Mouse (Mus musculus): ENCODE measurements around the gene Samd4b.
"Not testable (repeated sequence)": the region's sequence is repeated elsewhere in the genome, so short reads cannot be mapped to it uniquely, and the experiment has no call there.

Samd4b gene

DNA sequence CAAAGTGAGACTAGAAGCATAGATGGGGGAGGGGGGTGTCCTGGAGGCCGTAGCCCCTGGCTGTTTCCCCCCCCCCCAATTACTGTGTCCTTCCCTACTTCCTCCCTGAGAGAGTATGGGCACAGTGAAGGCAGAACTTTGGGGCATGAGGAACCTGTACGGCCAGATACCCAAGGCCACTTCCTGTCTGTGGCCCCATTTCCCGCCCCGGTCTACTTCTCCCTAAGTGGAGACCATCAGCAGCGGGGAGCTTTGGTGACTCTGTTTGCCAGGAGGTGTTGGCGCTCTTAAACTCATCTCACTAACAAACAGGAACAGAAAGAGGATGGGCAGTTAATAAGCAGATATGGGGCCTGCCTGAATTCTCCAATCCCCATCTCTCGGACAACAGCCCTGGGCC, 50.3 kb downstream of the Samd4b start:
- Histone ChIP-seq H3K9me3 (ENCODE audit: low read length) (peaks cover 11% of the 10 kb centered on the region), H3K27me3 (ENCODE audit: insufficient read depth, low read length) (peaks cover 45% of the 10 kb centered on the region), H3K4me1 (replicated peaks; ENCODE audit: low read depth, low read length) (peaks cover 59% of the 10 kb centered on the region), H3K36me3 (ENCODE audit: insufficient read depth, low read length) (no peaks in the 10 kb centered on the region), H3K4me3 (replicated peaks; ENCODE audit: low read length) (0 out of 2 replicates have a peak overlapping the region, but pooled peaks have one; percentile 73)
- TF ChIP-seq CTCF (conservative IDR thresholded peaks at IDR 0.05; ENCODE audit: low read length), result no peak
- TF ChIP-seq NANOG (IDR thresholded peaks at IDR 0.05; ENCODE audit: borderline replicate concordance, low read length), result no peak
- TF ChIP-seq POU5F1 (IDR thresholded peaks at IDR 0.05; ENCODE audit: borderline replicate concordance, low read length), result no peak

DNA sequence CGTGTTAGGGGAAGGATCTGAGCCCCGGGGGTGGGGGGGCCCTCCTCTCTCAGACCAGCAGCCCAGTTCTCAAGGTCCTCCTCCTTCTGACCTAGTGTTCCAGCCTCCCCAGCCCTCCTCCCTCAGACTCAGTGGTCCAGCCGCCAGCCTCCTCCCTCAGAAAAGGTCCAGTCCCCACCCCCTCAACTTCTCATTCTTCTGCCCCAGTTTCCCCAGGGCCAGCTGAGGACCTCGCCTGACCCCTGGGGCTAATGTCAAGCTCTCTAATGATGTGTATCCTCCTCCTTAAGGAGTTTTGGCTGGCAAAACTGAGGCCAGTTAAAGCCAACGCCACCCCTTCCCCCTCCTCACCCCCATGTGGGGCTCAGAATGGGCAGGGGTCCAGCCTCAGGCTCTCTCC, 50.8 kb downstream of the Samd4b start, which contains the start of gene Nccrp1:
Gene Nccrp1 (minus strand): TSS at position 101 of the 400 bp plus-strand sequence.
- Histone ChIP-seq H3K27me3 (ENCODE audit: insufficient read depth, low read length) (peaks cover 45% of the 10 kb centered on the region), H3K4me3 (replicated peaks; ENCODE audit: low read length) (peak within 1 kb of the TSS; percentile 73), H3K36me3 (ENCODE audit: insufficient read depth, low read length) (no peaks in the 10 kb centered on the region), H3K9me3 (ENCODE audit: low read length) (peaks cover 7% of the 10 kb centered on the region), H3K4me1 (replicated peaks; ENCODE audit: low read depth, low read length) (peaks cover 59% of the 10 kb centered on the region)
- no peak for TF ChIP-seq POU5F1 (IDR thresholded peaks at IDR 0.05; ENCODE audit: borderline replicate concordance, low read length)
- TF ChIP-seq NANOG (IDR thresholded peaks at IDR 0.05; ENCODE audit: borderline replicate concordance, low read length), result no peak
- no peak for TF ChIP-seq CTCF (conservative IDR thresholded peaks at IDR 0.05; ENCODE audit: low read length)

DNA sequence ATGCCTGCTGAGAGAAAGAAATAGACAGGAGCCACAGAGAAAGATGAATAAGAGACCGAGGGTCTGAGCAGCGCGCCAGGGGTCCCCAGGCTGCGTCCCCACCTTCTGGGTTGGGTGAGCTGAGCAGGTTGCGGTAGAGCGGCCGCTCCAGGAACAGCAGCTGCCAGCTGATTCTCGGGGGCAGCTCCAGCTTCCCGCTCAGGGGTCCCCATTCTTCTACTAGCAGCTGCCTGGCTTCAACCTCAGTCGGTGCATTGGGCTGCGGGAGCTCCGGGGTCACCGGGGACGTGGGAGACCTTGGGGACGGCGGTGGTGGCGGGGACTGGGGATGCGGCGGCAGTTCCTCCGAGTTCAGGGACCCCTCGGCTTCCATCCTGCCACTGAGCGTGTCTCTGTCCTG, 51.3 kb downstream of the Samd4b start:
- peaks cover 59% of the 10 kb centered on the region for H3K4me1 ChIP-seq (replicated peaks; ENCODE audit: low read depth, low read length)
- no peaks in the 10 kb centered on the region for H3K36me3 ChIP-seq (ENCODE audit: insufficient read depth, low read length)
- H3K27me3 ChIP-seq (ENCODE audit: insufficient read depth, low read length), result peaks cover 45% of the 10 kb centered on the region
- peak overlapping the region; percentile 73 for H3K4me3 ChIP-seq (replicated peaks; ENCODE audit: low read length)
- H3K9me3 ChIP-seq (ENCODE audit: low read length), result peaks cover 6% of the 10 kb centered on the region
- no peak for TF ChIP-seq POU5F1 (IDR thresholded peaks at IDR 0.05; ENCODE audit: borderline replicate concordance, low read length)
- no peak for TF ChIP-seq NANOG (IDR thresholded peaks at IDR 0.05; ENCODE audit: borderline replicate concordance, low read length)
- TF ChIP-seq CTCF (conservative IDR thresholded peaks at IDR 0.05; ENCODE audit: low read length), result no peak

GRCm38 (mm10) chr7:28545891-28546210, 52.1 kb downstream of the Samd4b start:
- TF ChIP-seq NANOG (IDR thresholded peaks at IDR 0.05; ENCODE audit: borderline replicate concordance, low read length) (no peak), CTCF (conservative IDR thresholded peaks at IDR 0.05; ENCODE audit: low read length) (0 out of 2 replicates have a peak, but pooled peaks have one; percentile 15)
- no peaks in the 10 kb centered on the region for H3K36me3 ChIP-seq (ENCODE audit: insufficient read depth, low read length)
- H3K9me3 ChIP-seq (ENCODE audit: low read length), result peaks cover 6% of the 10 kb centered on the region
- peaks cover 61% of the 10 kb centered on the region for H3K4me1 ChIP-seq (replicated peaks; ENCODE audit: low read depth, low read length)
- peak overlapping the region; percentile 73; the same call in 1 of the 2 replicates for H3K4me3 ChIP-seq (replicated peaks; ENCODE audit: low read length)
- peaks cover 45% of the 10 kb centered on the region for H3K27me3 ChIP-seq (ENCODE audit: insufficient read depth, low read length)

- Histone ChIP-seq H3K36me3 (ENCODE audit: insufficient read depth, low read length) (no peaks in the 10 kb centered on the region), H3K9me3 (ENCODE audit: low read length) (peaks cover 6% of the 10 kb centered on the region)
These were observed 52.7 kb downstream of the Samd4b start for GRCm38 (mm10) chr7:28545048-28545890.

GRCm38 (mm10) chr7:28544051-28544601, 53.8 kb downstream of the Samd4b start:
- Histone ChIP-seq H3K4me1 (replicated peaks; ENCODE audit: low read depth, low read length) (peaks cover 60% of the 10 kb centered on the region), H3K9me3 (ENCODE audit: low read length) (no peaks in the 10 kb centered on the region; the same call in 1 of the 2 replicates), H3K36me3 (ENCODE audit: insufficient read depth, low read length) (no peaks in the 10 kb centered on the region), H3K27me3 (ENCODE audit: insufficient read depth, low read length) (peaks cover 45% of the 10 kb centered on the region), H3K4me3 (replicated peaks; ENCODE audit: low read length) (peak overlapping the region; percentile 60)
- TF ChIP-seq NANOG (IDR thresholded peaks at IDR 0.05; ENCODE audit: borderline replicate concordance, low read length) (no peak), CTCF (conservative IDR thresholded peaks at IDR 0.05; ENCODE audit: low read length) (no peak), POU5F1 (IDR thresholded peaks at IDR 0.05; ENCODE audit: borderline replicate concordance, low read length) (no peak)

More at GRCm38 (mm10) chr7:28545048-28545890, 52.7 kb downstream of the Samd4b start:
- H3K4me1 ChIP-seq (replicated peaks; ENCODE audit: low read depth, low read length), result peaks cover 65% of the 10 kb centered on the region
- TF ChIP-seq CTCF (conservative IDR thresholded peaks at IDR 0.05; ENCODE audit: low read length) (no peak), POU5F1 (IDR thresholded peaks at IDR 0.05; ENCODE audit: borderline replicate concordance, low read length) (no peak), NANOG (IDR thresholded peaks at IDR 0.05; ENCODE audit: borderline replicate concordance, low read length) (no peak)
- H3K27me3 ChIP-seq (ENCODE audit: insufficient read depth, low read length), result peaks cover 45% of the 10 kb centered on the region
- H3K4me3 ChIP-seq (replicated peaks; ENCODE audit: low read length), result no peak overlapping the region; the same call in 1 of the 2 replicates

GRCm38 (mm10) chr7:28540526-28540925, 57.4 kb downstream of the Samd4b start, which contains the start of gene Sycn:
TSS of gene Sycn (plus strand) at chr7:28540885.
- TF ChIP-seq POU5F1 (IDR thresholded peaks at IDR 0.05; ENCODE audit: borderline replicate concordance, low read length), result no peak
- TF ChIP-seq CTCF (conservative IDR thresholded peaks at IDR 0.05; ENCODE audit: low read length), result no peak
- no peak for TF ChIP-seq NANOG (IDR thresholded peaks at IDR 0.05; ENCODE audit: borderline replicate concordance, low read length)
- peaks cover 31% of the 10 kb centered on the region for H3K4me1 ChIP-seq (replicated peaks; ENCODE audit: low read depth, low read length)
- no peaks in the 10 kb centered on the region for H3K36me3 ChIP-seq (ENCODE audit: insufficient read depth, low read length)
- H3K4me3 ChIP-seq (replicated peaks; ENCODE audit: low read length), result no peak within 1 kb of the TSS
- peaks cover 3% of the 10 kb centered on the region; the same call in 1 of the 2 replicates for H3K9me3 ChIP-seq (ENCODE audit: low read length)
- peaks cover 24% of the 10 kb centered on the region for H3K27me3 ChIP-seq (ENCODE audit: insufficient read depth, low read length)

DNA sequence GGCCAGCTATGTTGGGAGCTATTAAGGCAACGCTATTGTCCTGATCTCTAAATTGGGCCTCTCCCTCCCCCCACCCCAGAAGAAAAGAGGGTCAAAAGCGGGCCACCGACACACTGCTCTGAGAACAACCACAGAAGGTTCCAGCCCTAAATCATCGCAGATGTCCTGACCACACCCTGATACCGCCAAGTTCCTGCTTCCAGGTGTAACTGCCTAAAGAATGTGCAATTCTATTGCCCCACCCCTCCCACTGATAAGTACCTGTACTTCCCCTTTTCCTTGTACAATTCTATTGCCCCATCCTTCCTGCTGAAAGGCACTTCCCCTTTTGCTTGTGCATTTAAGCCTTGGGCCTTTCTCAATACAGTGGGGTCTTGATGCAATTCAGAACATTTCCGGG, 59.1 kb downstream of the Samd4b start:
- H3K9me3 ChIP-seq (ENCODE audit: low read length); H3K27me3 ChIP-seq (ENCODE audit: insufficient read depth, low read length); H3K4me3 ChIP-seq (replicated peaks; ENCODE audit: low read length); H3K36me3 ChIP-seq (ENCODE audit: insufficient read depth, low read length): not testable (repeated sequence)
- peaks cover 15% of the 10 kb centered on the region for H3K4me1 ChIP-seq (replicated peaks; ENCODE audit: low read depth, low read length)

All from E14TG2a.4 (cell line).